Mouse (Mus musculus) intestine, embryonic 14.5 days (tissue): ENCODE data around the gene Dock4. TPM values are rescaled to one million over a fixed set of nuclear protein-coding genes. Genes with fewer than 3 reads are reported as not detected.

ENCODE experiments used
- ATAC-seq: fragments of 200-750 bp; cut with Nextera tagmentation; replicated peaks from 2 replicates; pipeline ENCODE4 v1.8.0; 2017; ENCODE audit warnings: low read depth, moderate number of reproducible peaks, moderate TSS enrichment, moderate library complexity; ENCODE audit not compliant: low FRiP score, low TSS enrichment
- DNase-seq: peaks from one replicate; pipeline ENCODE4 v3.0.0-alpha.2; 2018; ENCODE audit warnings: low spot score
- H3K27ac ChIP-seq: fragments of 300-500 bp; sonication (generic); 2 replicates; pipeline ENCODE4 v1.5.1; 2014; ENCODE audit warnings: low read depth, mild to moderate bottlenecking, control low read depth
- H3K27me3 ChIP-seq: fragments of 300-500 bp; sonication (generic); replicated peaks from 2 replicates; pipeline ENCODE4 v1.6.1; 2014; ENCODE audit warnings: low read length, control low read depth; ENCODE audit not compliant: control insufficient read depth, insufficient read depth
- H3K36me3 ChIP-seq: fragments of 300-500 bp; sonication (generic); 2 replicates; pipeline ENCODE4 v1.6.1; 2014; ENCODE audit warnings: low read length, control low read depth; ENCODE audit not compliant: control insufficient read depth, insufficient read depth
- H3K4me1 ChIP-seq: fragments of 300-500 bp; sonication (generic); replicated peaks from 2 replicates; pipeline ENCODE4 v1.6.1; 2014; ENCODE audit warnings: low read length, control low read depth, mixed read lengths; ENCODE audit not compliant: control insufficient read depth, insufficient read depth
- H3K4me2 ChIP-seq: fragments of 300-500 bp; sonication (generic); 2 replicates; pipeline ENCODE4 v1.6.1; 2014; ENCODE audit warnings: low read length
- H3K4me3 ChIP-seq: fragments of 300-500 bp; sonication (generic); 2 replicates; pipeline ENCODE4 v1.5.1; 2014; ENCODE audit warnings: low read depth, low read length, control low read depth, mixed read lengths
- H3K9ac ChIP-seq: fragments of 300-500 bp; sonication (generic); 2 replicates; pipeline ENCODE4 v1.6.1; 2014; ENCODE audit warnings: mild to moderate bottlenecking, low read length
- H3K9me3 ChIP-seq: fragments of 300-500 bp; sonication (generic); 2 replicates; pipeline ENCODE4 v1.6.1; 2016; ENCODE audit warnings: low read length, control low read depth; ENCODE audit not compliant: control insufficient read depth
- WGBS: fragments of 180-500 bp; shearing (Covaris S2); extraction: QIAGEN DNeasy Blood & Tissue Kit; methylation state at CpG from one replicate; pipeline ENCODE4 v1.1.7; 2014; 5-methylcytosine and 5-hydroxymethylcytosine counted together
- polyA plus RNA-seq: library from polyadenylated mRNA; unstranded; fragments of >200 nt; fragmentation: Nextera tagmentation; extraction: Ambion mirVana; gene quantifications from 2 replicates; pipeline ENCODE4 v1.2.1, GENCODE M21; 2014

The Dock4 gene
- polyA plus RNA-seq, 1 experiment from 2014 or later = 10.6 TPM

GRCm38 (mm10) chr12:40558600-40558999 is 112.8 kb downstream of the Dock4 start:
- H3K36me3 ChIP-seq = no peaks in the 10 kb centered on the region
- H3K27me3 ChIP-seq = no peaks in the 10 kb centered on the region
- H3K4me1 ChIP-seq = no peaks in the 10 kb centered on the region
- ATAC-seq = no peak
- no peak overlapping the region for H3K4me2 ChIP-seq
- H3K9me3 ChIP-seq = no peaks in the 10 kb centered on the region
- 61% methylated on average over 3 of the region's 3 CpGs for WGBS
- H3K4me3 ChIP-seq = no peak overlapping the region
- DNase-seq = no peak
- 0 out of 2 replicates have a peak overlapping the region, but pooled peaks have one; percentile 11 for H3K27ac ChIP-seq
- no peak overlapping the region for H3K9ac ChIP-seq

GRCm38 (mm10) chr12:40559103-40559502 is 113.4 kb downstream of the Dock4 start:
- Histone ChIP-seq H3K9ac (no peak overlapping the region), H3K4me2 (no peak overlapping the region), H3K36me3 (no peaks in the 10 kb centered on the region), H3K4me1 (no peaks in the 10 kb centered on the region), H3K27ac (0 out of 2 replicates have a peak overlapping the region, but pooled peaks have one; percentile 11), H3K9me3 (no peaks in the 10 kb centered on the region), H3K27me3 (no peaks in the 10 kb centered on the region), H3K4me3 (no peak overlapping the region)
- 72% methylated on average over 11 of the region's 11 CpGs for WGBS
- DNase-seq = no peak
- ATAC-seq = no peak

GRCm38 (mm10) chr12:40563703-40564102 is 118.0 kb downstream of the Dock4 start:
- no peak for DNase-seq
- WGBS = 73% methylated on average over 1 of the region's 1 CpGs
- no peaks in the 10 kb centered on the region for H3K9me3 ChIP-seq
- no peak for ATAC-seq
- H3K4me3 ChIP-seq = no peak overlapping the region
- no peak overlapping the region for H3K4me2 ChIP-seq
- H3K36me3 ChIP-seq = no peaks in the 10 kb centered on the region
- no peaks in the 10 kb centered on the region for H3K4me1 ChIP-seq
- H3K27me3 ChIP-seq = no peaks in the 10 kb centered on the region
- no peak overlapping the region for H3K27ac ChIP-seq
- no peak overlapping the region for H3K9ac ChIP-seq

- ATAC-seq (no peak), DNase-seq (no peak)
- Histone ChIP-seq H3K9me3 (no peaks in the 10 kb centered on the region), H3K36me3 (no peaks in the 10 kb centered on the region), H3K9ac (no peak overlapping the region), H3K4me1 (no peaks in the 10 kb centered on the region), H3K27me3 (no peaks in the 10 kb centered on the region), H3K4me3 (no peak overlapping the region), H3K27ac (no peak overlapping the region), H3K4me2 (no peak overlapping the region)
- 59% methylated on average over 2 of the region's 2 CpGs for WGBS
Measured at GRCm38 (mm10) chr12:40564261-40564660, 118.5 kb downstream of the Dock4 start.

- no peak for ATAC-seq
Measured at GRCm38 (mm10) chr12:40568365-40568885, 122.7 kb downstream of the Dock4 start.

GRCm38 (mm10) chr12:40568971-40569968 is 123.5 kb downstream of the Dock4 start:
- H3K9me3 ChIP-seq = no peaks in the 10 kb centered on the region
- no peak for DNase-seq
- 64% methylated on average over 9 of the region's 9 CpGs for WGBS
- no peak overlapping the region for H3K27ac ChIP-seq
- H3K9ac ChIP-seq = no peak overlapping the region
- ATAC-seq = no peak
- H3K4me3 ChIP-seq = no peak overlapping the region
- H3K4me1 ChIP-seq = no peaks in the 10 kb centered on the region
- no peak overlapping the region for H3K4me2 ChIP-seq
- H3K27me3 ChIP-seq = no peaks in the 10 kb centered on the region
- no peaks in the 10 kb centered on the region for H3K36me3 ChIP-seq

More at GRCm38 (mm10) chr12:40568365-40568885, 122.7 kb downstream of the Dock4 start:
- Histone ChIP-seq H3K27me3 (no peaks in the 10 kb centered on the region), H3K36me3 (no peaks in the 10 kb centered on the region), H3K27ac (no peak overlapping the region), H3K9ac (no peak overlapping the region), H3K9me3 (no peaks in the 10 kb centered on the region), H3K4me1 (no peaks in the 10 kb centered on the region), H3K4me2 (no peak overlapping the region), H3K4me3 (no peak overlapping the region)
- 85% methylated on average over 4 of the region's 4 CpGs for WGBS
- DNase-seq = no peak

- no peak overlapping the region for H3K9ac ChIP-seq
- no peak for ATAC-seq
- no peak overlapping the region for H3K4me2 ChIP-seq
- H3K4me3 ChIP-seq = no peak overlapping the region
- no peaks in the 10 kb centered on the region for H3K4me1 ChIP-seq
- no peaks in the 10 kb centered on the region for H3K36me3 ChIP-seq
- WGBS = 50% methylated on average over 1 of the region's 1 CpGs
- H3K27ac ChIP-seq = no peak overlapping the region
- H3K27me3 ChIP-seq = no peaks in the 10 kb centered on the region
- no peak for DNase-seq
- no peaks in the 10 kb centered on the region for H3K9me3 ChIP-seq
Measured at GRCm38 (mm10) chr12:40570250-40570649, 124.5 kb downstream of the Dock4 start.

- H3K4me3 ChIP-seq = no peak overlapping the region
- 66% methylated on average over 3 of the region's 3 CpGs for WGBS
- DNase-seq (no peak), ATAC-seq (no peak)
- no peaks in the 10 kb centered on the region for H3K36me3 ChIP-seq
- H3K9me3 ChIP-seq = no peaks in the 10 kb centered on the region
- no peak overlapping the region for H3K4me2 ChIP-seq
- H3K27ac ChIP-seq = no peak overlapping the region
- H3K4me1 ChIP-seq = no peaks in the 10 kb centered on the region
- H3K27me3 ChIP-seq = no peaks in the 10 kb centered on the region
- H3K9ac ChIP-seq = no peak overlapping the region
Measured at GRCm38 (mm10) chr12:40574051-40574450, 128.3 kb downstream of the Dock4 start.
